Mouse (Mus musculus) hindbrain, postnatal 0 days (tissue): ENCODE results near the gene Pnp. TPM values are rescaled to one million over a fixed set of nuclear protein-coding genes. Genes with fewer than 3 reads are reported as not detected.
"Not testable (repeated sequence)": the region's sequence is repeated elsewhere in the genome, so short reads cannot be mapped to it uniquely, and the experiment has no call there.

Source experiments
- ATAC-seq: fragments of 200-750 bp; cut with Nextera tagmentation; 2 replicates; pipeline ENCODE4 v1.8.0; 2017; ENCODE audit warnings: mild to moderate bottlenecking, moderate TSS enrichment, moderate library complexity
- DNase-seq: peaks from one replicate; pipeline ENCODE4 v3.0.0-alpha.2; 2015; ENCODE audit warnings: low spot score
- H3K27ac ChIP-seq: fragments of 300-500 bp; sonication (generic); 2 replicates; pipeline ENCODE4 v1.5.1; 2014; ENCODE audit warnings: mild to moderate bottlenecking
- H3K27me3 ChIP-seq: fragments of 300-500 bp; sonication (generic); 2 replicates; pipeline ENCODE4 v1.6.1; 2014; ENCODE audit warnings: low read length, mixed read lengths; ENCODE audit not compliant: insufficient read depth
- H3K36me3 ChIP-seq: fragments of 300-500 bp; sonication (generic); 2 replicates; pipeline ENCODE4 v1.6.1; 2014; ENCODE audit warnings: low read length, mixed read lengths; ENCODE audit not compliant: insufficient read depth
- H3K4me1 ChIP-seq: fragments of 300-500 bp; sonication (generic); 2 replicates; pipeline ENCODE4 v1.6.1; 2014; ENCODE audit warnings: antibody characterized with exemption, low read length, mixed read lengths; ENCODE audit not compliant: insufficient read depth
- H3K4me2 ChIP-seq: fragments of 300-500 bp; sonication (generic); 2 replicates; pipeline ENCODE4 v1.6.1; 2014; ENCODE audit warnings: low read depth, mild to moderate bottlenecking, low read length, moderate library complexity, mixed read lengths
- H3K4me3 ChIP-seq: fragments of 300-500 bp; sonication (generic); 2 replicates; pipeline ENCODE4 v1.5.1; 2014; ENCODE audit warnings: low read length
- H3K9ac ChIP-seq: fragments of 300-500 bp; sonication (generic); replicated peaks from 2 replicates; pipeline ENCODE4 v1.6.1; 2014; ENCODE audit warnings: mild to moderate bottlenecking, low read length, moderate library complexity, mixed read lengths
- H3K9me3 ChIP-seq: fragments of 300-500 bp; sonication (generic); 2 replicates; pipeline ENCODE4 v1.6.1; 2016; ENCODE audit warnings: low read length, mixed read lengths
- CTCF ChIP-seq: IDR thresholded peaks from 2 replicates; pipeline ENCODE4 v1.5.1; 2016; ENCODE audit warnings: antibody characterized with exemption, control low read depth, low read depth
- WGBS: fragments of 180-500 bp; shearing (Covaris S2); extraction: QIAGEN DNeasy Blood & Tissue Kit; methylation state at CpG from one replicate; pipeline ENCODE4 v1.1.7; 2014; 5-methylcytosine and 5-hydroxymethylcytosine counted together
- polyA plus RNA-seq: library from polyadenylated mRNA; unstranded; fragments of >200 nt; fragmentation: Nextera tagmentation; extraction: Ambion mirVana; gene quantifications from 2 replicates; pipeline ENCODE4 v1.2.1, GENCODE M21; 2015
- total RNA-seq: library from RNA; depleted of rRNA; stranded (reverse); fragments of >200 nt; gene quantifications from 2 replicates; pipeline ENCODE4 v1.2.3, GENCODE M21; 2014

Gene Pnp
- total and polyA plus RNA-seq, 2 experiments from 2014 or later, result 16.7 to 17.5 TPM

DNA sequence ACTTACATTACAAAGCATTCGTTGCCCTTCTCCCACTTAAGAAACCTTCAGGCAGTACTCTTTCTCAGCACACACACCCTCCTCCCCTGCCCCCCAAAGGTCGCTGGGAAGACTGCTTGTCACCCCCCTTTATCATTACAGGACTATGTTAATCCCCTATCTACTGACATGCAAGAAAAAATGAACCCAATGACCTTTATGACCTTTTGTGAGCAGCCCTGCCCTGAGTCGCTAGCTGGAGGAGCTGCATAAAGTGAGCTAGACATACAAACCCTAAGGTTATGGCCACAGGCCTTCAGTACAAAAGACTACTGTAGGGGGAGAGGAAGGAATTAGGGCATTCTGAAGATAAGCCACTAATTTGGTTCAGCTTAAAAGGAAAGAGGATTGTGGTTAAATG is 19.5 kb upstream of the Pnp start:
- DNase-seq (no peak), ATAC-seq (no peak)
- H3K4me3 ChIP-seq, result no peak overlapping the region
- H3K4me1 ChIP-seq, result no peaks in the 10 kb centered on the region
- no peak overlapping the region for H3K27ac ChIP-seq
- H3K9ac ChIP-seq, result no peak overlapping the region
- no peaks in the 10 kb centered on the region for H3K27me3 ChIP-seq
- TF ChIP-seq CTCF, result no peak
- no peaks in the 10 kb centered on the region for H3K9me3 ChIP-seq
- WGBS, result 64% methylated on average over 3 of the region's 3 CpGs
- H3K4me2 ChIP-seq, result no peak overlapping the region
- peaks cover 33% of the 10 kb centered on the region; the same call in 1 of the 2 replicates for H3K36me3 ChIP-seq

DNA sequence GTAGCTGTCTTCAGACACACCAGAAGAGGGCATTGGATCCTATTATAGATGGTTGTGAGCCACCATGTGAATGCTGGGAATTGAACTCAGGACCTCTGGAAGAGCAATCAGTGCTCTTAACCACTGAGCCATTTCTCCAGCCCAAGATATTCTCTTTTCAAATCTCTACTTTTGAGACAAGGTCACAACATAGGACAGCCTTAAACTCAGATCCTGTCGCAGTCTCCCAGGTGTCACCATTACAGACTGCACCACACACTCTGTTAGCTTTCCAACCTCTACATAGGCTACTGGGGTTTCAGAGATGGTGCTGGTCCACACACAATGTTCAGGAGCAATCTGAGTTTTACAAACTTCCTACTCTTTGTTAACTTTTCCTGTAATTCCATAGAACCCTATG is 7.4 kb upstream of the Pnp start:
- DNase-seq, H3K27ac ChIP-seq, H3K27me3 ChIP-seq, H3K4me1 ChIP-seq, ATAC-seq, H3K9me3 ChIP-seq: not testable (repeated sequence)
- H3K4me3 ChIP-seq, result peak overlapping the region; percentile 66
- peak overlapping the region; percentile 74 for H3K4me2 ChIP-seq
- H3K9ac ChIP-seq, result peak overlapping the region; percentile 76; the same call in 1 of the 2 replicates
- 73% methylated on average over 1 of the region's 1 CpGs for WGBS
- peaks cover 25% of the 10 kb centered on the region for H3K36me3 ChIP-seq

DNA sequence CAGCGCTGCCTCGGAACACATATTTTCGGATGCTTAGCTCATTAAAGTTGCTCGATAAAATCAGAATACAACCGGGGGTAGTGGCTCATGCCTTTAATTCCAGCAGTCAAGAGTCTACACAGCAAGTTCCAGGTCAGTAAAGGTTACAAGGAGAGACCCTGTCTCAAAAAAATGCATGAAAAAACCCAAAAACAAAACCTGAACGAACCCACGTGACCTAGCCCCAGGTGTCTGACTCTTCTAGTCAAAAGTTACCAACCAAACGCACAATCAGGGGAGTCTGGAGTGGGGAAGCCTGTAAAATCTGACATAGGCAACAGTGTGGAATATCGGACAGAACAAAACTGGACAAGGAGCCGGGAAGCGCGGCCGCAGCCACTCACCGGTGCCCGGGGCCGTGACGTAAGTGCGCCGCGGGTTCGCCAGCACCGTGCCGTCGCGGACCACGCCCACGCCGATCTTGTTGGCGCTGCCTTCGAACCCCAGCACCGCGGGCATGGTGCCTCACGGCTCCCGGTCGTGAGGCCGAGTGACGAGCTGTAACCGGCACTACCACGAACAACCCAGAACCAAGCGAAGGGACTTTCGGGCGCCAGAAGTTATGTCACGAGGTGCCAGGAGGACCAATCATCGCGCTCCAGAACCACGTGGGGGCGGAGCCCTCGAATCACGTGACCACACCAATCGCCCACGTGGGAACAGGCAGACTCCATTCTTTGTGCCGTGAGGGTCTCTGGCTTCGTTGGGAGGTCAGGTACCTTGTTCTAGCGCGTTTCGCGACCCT is 6.4 kb upstream of the Pnp start, which contains the start of the genes Osgep and Apex1:
Gene Osgep, minus strand, starts transcription at position 613 of the 784 bp plus-strand sequence.
Gene Apex1, plus strand, starts transcription at position 688 of the 784 bp plus-strand sequence.
- H3K4me3 ChIP-seq, result peak within 1 kb of the TSS; percentile 66
- H3K4me1 ChIP-seq, result peaks cover 9% of the 10 kb centered on the region; the same call in 1 of the 2 replicates
- no peak for TF ChIP-seq CTCF
- H3K9ac ChIP-seq, result peak within 1 kb of the TSS; percentile 76
- WGBS, result under 1% methylated on average over 57 of the region's 57 CpGs
- ATAC-seq (peak; percentile 97), DNase-seq (peak; percentile 98)
- peak within 1 kb of the TSS; percentile 92 for H3K27ac ChIP-seq
- no peaks in the 10 kb centered on the region for H3K27me3 ChIP-seq
- H3K9me3 ChIP-seq, result no peaks in the 10 kb centered on the region
- H3K36me3 ChIP-seq, result peaks cover 32% of the 10 kb centered on the region
- H3K4me2 ChIP-seq, result peak within 1 kb of the TSS; percentile 74

DNA sequence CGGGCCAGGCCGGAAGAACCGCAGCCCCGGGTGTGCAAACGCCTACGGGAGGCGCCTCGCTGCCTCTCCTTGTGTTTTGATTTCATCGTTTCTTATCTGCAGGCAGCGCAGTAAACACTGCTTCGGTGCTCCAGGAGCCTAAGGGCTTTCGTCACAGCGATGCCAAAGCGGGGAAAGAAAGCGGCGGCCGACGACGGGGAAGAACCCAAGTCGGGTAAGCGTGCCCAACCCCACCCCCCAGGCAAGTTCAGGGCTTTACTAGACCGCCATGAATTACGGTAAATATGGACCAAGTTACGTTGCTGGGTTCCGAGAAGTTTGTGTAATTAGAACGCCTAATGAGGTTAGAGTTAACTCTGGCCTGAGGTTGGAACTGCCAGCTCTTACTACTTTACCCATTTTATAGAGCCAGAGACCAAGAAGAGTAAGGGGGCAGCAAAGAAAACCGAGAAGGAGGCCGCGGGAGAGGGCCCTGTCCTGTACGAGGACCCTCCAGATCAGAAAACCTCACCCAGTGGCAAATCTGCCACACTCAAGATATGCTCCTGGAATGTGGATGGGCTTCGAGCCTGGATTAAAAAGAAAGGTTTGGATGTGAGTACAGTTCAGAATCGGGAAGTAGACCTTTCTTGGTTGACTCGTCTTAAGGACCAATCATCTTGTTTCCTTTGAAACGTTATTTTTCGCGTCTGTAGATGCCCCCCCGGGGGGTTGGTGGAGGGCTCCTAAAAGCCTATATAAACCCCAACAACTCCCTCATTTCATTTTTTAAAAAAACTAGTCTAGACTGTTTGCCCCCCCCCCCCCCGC is 5.6 kb upstream of the Pnp start:
- Histone ChIP-seq H3K27me3 (no peaks in the 10 kb centered on the region), H3K4me3 (peak overlapping the region; percentile 66), H3K36me3 (peaks cover 32% of the 10 kb centered on the region), H3K9ac (peak overlapping the region; percentile 76), H3K9me3 (no peaks in the 10 kb centered on the region), H3K27ac (peak overlapping the region; percentile 92), H3K4me1 (peaks cover 14% of the 10 kb centered on the region; the same call in 1 of the 2 replicates), H3K4me2 (peak overlapping the region; percentile 74)
- 1% methylated on average over 38 of the region's 38 CpGs for WGBS
- peak; percentile 55; the same call in 1 of the 2 replicates for ATAC-seq
- no peak for TF ChIP-seq CTCF
- DNase-seq, result peak; percentile 42

DNA sequence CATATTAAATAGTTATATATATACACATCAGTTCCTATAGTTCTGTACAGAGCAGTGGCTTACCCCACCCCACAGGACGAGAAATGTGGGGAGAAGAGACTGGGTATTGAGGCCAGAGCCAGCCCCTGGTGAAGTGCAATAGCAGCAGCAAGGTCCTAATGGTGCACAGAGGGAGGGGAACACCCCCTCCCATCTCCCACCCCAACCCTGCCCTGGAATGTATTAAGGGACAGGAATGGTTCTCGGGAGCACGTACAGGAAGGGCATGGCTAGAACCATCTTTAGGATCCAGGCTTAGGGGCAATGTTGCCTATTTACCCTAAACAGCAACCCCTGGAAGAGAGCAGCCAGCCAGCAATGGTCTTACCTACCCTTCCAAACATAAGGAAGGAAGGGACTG is 3.5 kb upstream of the Pnp start:
- WGBS, result 60% methylated on average over 3 of the region's 3 CpGs
- no peak for TF ChIP-seq CTCF

DNA sequence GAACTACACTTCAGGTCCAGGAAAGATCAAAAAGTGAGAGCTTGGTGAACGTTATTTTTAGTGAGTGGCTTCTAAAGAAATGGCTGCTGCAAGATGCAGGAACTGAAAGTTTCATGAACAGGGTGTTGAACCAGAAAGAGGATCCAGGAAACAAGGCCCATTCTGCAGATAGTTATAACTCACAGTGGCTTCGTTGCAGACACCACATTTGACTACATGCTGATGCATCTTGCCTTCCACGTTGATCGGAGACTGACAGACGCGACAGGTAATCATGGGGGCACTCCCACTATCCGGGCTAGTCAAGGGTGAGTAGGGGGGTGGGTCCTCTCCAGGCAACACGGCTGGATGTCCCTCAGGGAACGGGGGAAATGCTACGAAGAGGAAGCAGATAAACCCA is 931 bp upstream of the Pnp start:
- H3K27me3 ChIP-seq, result no peaks in the 10 kb centered on the region
- ATAC-seq (no peak), DNase-seq (peak; percentile 2)
- H3K9me3 ChIP-seq, result no peaks in the 10 kb centered on the region
- H3K4me2 ChIP-seq, result peak overlapping the region; percentile 79
- peak overlapping the region; percentile 83 for H3K27ac ChIP-seq
- H3K4me1 ChIP-seq, result 0 out of 2 replicates have a peak, but pooled peaks cover 9% of the 10 kb centered on the region
- WGBS, result 13% methylated on average over 10 of the region's 10 CpGs
- H3K9ac ChIP-seq, result peak overlapping the region; percentile 84
- H3K4me3 ChIP-seq, result peak overlapping the region; percentile 62
- H3K36me3 ChIP-seq, result peaks cover 32% of the 10 kb centered on the region
- TF ChIP-seq CTCF, result no peak

More for the DNA sequence above, 3.5 kb upstream of the Pnp start:
- Histone ChIP-seq H3K4me3 (no peak overlapping the region), H3K4me1 (peaks cover 14% of the 10 kb centered on the region; the same call in 1 of the 2 replicates), H3K9ac (no peak overlapping the region), H3K27me3 (no peaks in the 10 kb centered on the region), H3K9me3 (no peaks in the 10 kb centered on the region), H3K4me2 (no peak overlapping the region), H3K36me3 (peaks cover 32% of the 10 kb centered on the region), H3K27ac (no peak overlapping the region)
- no peak for DNase-seq
- ATAC-seq, result no peak
